Mouse (Mus musculus): ENCODE measurements at regions not wholly inside any gene's neighbourhood (a gene's known extent, or its start where the extent isn't known, plus 50 kb on each side); places are given as distances from the start of the nearest gene placed in this dataset.

GRCm38 (mm10) chr12:109946936-109947335 lies 331.9 kb upstream of the Dio3 start:
- TF ChIP-seq POLR2A (IDR thresholded peaks at IDR 0.05; ENCODE audit: control insufficient read depth, extremely low read depth, insufficient read depth, low read length, poor library complexity) = no peak
- no peak for TF ChIP-seq CTCF (IDR thresholded peaks at IDR 0.05; ENCODE audit: borderline replicate concordance, control insufficient read depth, extremely low read depth, insufficient read depth, low read length, poor library complexity)

All from thymus, adult 2 months (tissue).